Mouse (Mus musculus): ENCODE measurements around the gene Hist3h2ba.

GRCm38 (mm10) chr11:58974414-58974813, 25.7 kb downstream of the Hist3h2ba start:
- TF ChIP-seq CTCF (IDR thresholded peaks at IDR 0.05; ENCODE audit: low read depth, low read length) = no peak
- no peak for TF ChIP-seq POLR2A (IDR thresholded peaks at IDR 0.05; ENCODE audit: borderline replicate concordance, low read depth, low read length)
